16 mouse cellular contexts compared by ENCODE assay signal in genomic region chr4:138141358-138141757, GRCm38 (mm10).
DNase-seq lines count a peak whose midpoint lies in the region; ATAC-seq and TF ChIP-seq lines count a peak whose summit lies in the region.
"Had no signal": no experiment of that assay in that cellular context is flagged by ENCODE, and none has a peak within 500 bp of the region (broad histone marks: within the 10 kb centered on the region; RNA-seq: fewer than 3 reads in every experiment).

No protein-coding gene starts in this region.

- no peak overlapping the region for H3K9ac ChIP-seq in embryonic facial prominence, embryonic 12.5 days
- H3K9ac ChIP-seq in kidney, embryonic 16.5 days (replicated peaks; ENCODE audit: low read length), result no peak overlapping the region
- H3K9ac ChIP-seq: midbrain, embryonic 13.5 days had no signal

- DNase-seq in embryonic facial prominence, embryonic 10.5 days (ENCODE audit: low spot score), result no peak
- DNase-seq in kidney, adult 18-20 months, result no peak
- peak; percentile 31 for DNase-seq in lung, postnatal 10 days
- no peak for DNase-seq in lung, adult 2 months
- no peak for DNase-seq in urinary bladder, postnatal 36 days (ENCODE audit: low spot score in 2 of 2)
- DNase-seq: adrenal gland, adult 8-10 months; cerebellum, adult 18-20 months; right cerebral cortex, adult 18-20 months; thymus, postnatal 36 days had no signal

- no peak for TF ChIP-seq POLR2A in lung, adult 2 months (IDR thresholded peaks at IDR 0.05; ENCODE audit: borderline replicate concordance, extremely low read depth, low read depth, low read length)

- ATAC-seq in embryonic facial prominence, embryonic 12.5 days (ENCODE audit: insufficient number of reproducible peaks, insufficient read depth, low FRiP score, low TSS enrichment), result no peak
- ATAC-seq in kidney, embryonic 16.5 days (ENCODE audit: low FRiP score, low TSS enrichment), result peak; percentile 75; the same call in 1 of the 2 replicates
- no peak for ATAC-seq in frontal cortex, adult (ENCODE audit: low TSS enrichment)
- ATAC-seq: forebrain, embryonic 14.5 days; hindbrain, postnatal 0 days; midbrain, embryonic 13.5 days had no signal

- 0 out of 2 replicates have a peak, but pooled peaks cover 3% of the 10 kb centered on the region for H3K4me1 ChIP-seq in embryonic facial prominence, embryonic 12.5 days
- no peaks in the 10 kb centered on the region for H3K4me1 ChIP-seq in embryonic facial prominence, embryonic 10.5 days
- no peaks in the 10 kb centered on the region; the same call in 1 of the 2 replicates for H3K4me1 ChIP-seq in kidney, embryonic 16.5 days (ENCODE audit: insufficient read depth, low read length)
- no peaks in the 10 kb centered on the region for H3K4me1 ChIP-seq in lung, adult 2 months (ENCODE audit: control insufficient read depth, insufficient read depth, low read length)

- 82% methylated on average over 7 of the region's 7 CpGs for WGBS in embryonic facial prominence, embryonic 12.5 days
- WGBS in embryonic facial prominence, embryonic 10.5 days, result 92% methylated on average over 7 of the region's 7 CpGs
- 79% methylated on average over 7 of the region's 7 CpGs for WGBS in kidney, embryonic 16.5 days
- WGBS in lung, adult 2 months, result 82% methylated on average over 7 of the region's 7 CpGs

- peaks cover 17% of the 10 kb centered on the region; the same call in 1 of the 2 replicates for H3K36me3 ChIP-seq in embryonic facial prominence, embryonic 12.5 days
- peaks cover 61% of the 10 kb centered on the region for H3K36me3 ChIP-seq in embryonic facial prominence, embryonic 10.5 days (replicated peaks)
- H3K36me3 ChIP-seq in kidney, embryonic 16.5 days (ENCODE audit: insufficient read depth, low read length), result no peaks in the 10 kb centered on the region

- 0 out of 2 replicates have a peak overlapping the region, but pooled peaks have one; percentile 30 for H3K27ac ChIP-seq in embryonic facial prominence, embryonic 12.5 days
- no peak overlapping the region for H3K27ac ChIP-seq in embryonic facial prominence, embryonic 10.5 days (replicated peaks)
- peak overlapping the region; percentile 67 for H3K27ac ChIP-seq in kidney, embryonic 16.5 days (ENCODE audit: low read length)
- H3K27ac ChIP-seq: hindbrain, postnatal 0 days; midbrain, embryonic 13.5 days had no signal

- H3K27me3 ChIP-seq in embryonic facial prominence, embryonic 12.5 days, result no peaks in the 10 kb centered on the region
- H3K27me3 ChIP-seq in embryonic facial prominence, embryonic 10.5 days (replicated peaks; ENCODE audit: low read depth, poor library complexity, severe bottlenecking), result no peaks in the 10 kb centered on the region
- no peaks in the 10 kb centered on the region for H3K27me3 ChIP-seq in kidney, embryonic 16.5 days (ENCODE audit: insufficient read depth, low read length)
- H3K27me3 ChIP-seq: midbrain, embryonic 13.5 days had no signal

- no peak overlapping the region for H3K4me3 ChIP-seq in embryonic facial prominence, embryonic 12.5 days
- H3K4me3 ChIP-seq in embryonic facial prominence, embryonic 10.5 days, result no peak overlapping the region
- H3K4me3 ChIP-seq in kidney, embryonic 16.5 days (ENCODE audit: low read length), result no peak overlapping the region
- no peak overlapping the region for H3K4me3 ChIP-seq in lung, adult 2 months (replicated peaks; ENCODE audit: extremely low read depth, low read depth, low read length)
- H3K4me3 ChIP-seq: midbrain, embryonic 13.5 days; myocyte had no signal

- TF ChIP-seq CTCF in lung, adult 2 months (IDR thresholded peaks at IDR 0.05; ENCODE audit: insufficient read depth, low read length), result no peak

- H3K9me3 ChIP-seq in embryonic facial prominence, embryonic 12.5 days, result no peaks in the 10 kb centered on the region
- no peaks in the 10 kb centered on the region for H3K9me3 ChIP-seq in embryonic facial prominence, embryonic 10.5 days
- H3K9me3 ChIP-seq in kidney, embryonic 16.5 days (ENCODE audit: low read length), result no peaks in the 10 kb centered on the region
- H3K9me3 ChIP-seq: midbrain, embryonic 13.5 days had no signal

- no peak overlapping the region for H3K4me2 ChIP-seq in embryonic facial prominence, embryonic 12.5 days (replicated peaks)
- H3K4me2 ChIP-seq in kidney, embryonic 16.5 days (replicated peaks; ENCODE audit: low read depth, low read length), result no peak overlapping the region
- H3K4me2 ChIP-seq: midbrain, embryonic 13.5 days had no signal
